Mouse (Mus musculus) cerebellum, adult 2 months (tissue): ENCODE measurements at regions not wholly inside any gene's neighbourhood (a gene's known extent, or its start where the extent isn't known, plus 50 kb on each side); places are given as distances from the start of the nearest gene placed in this dataset.

Experiments used
- CTCF ChIP-seq: fragments of 200-500 bp; IDR thresholded peaks from 2 replicates; pipeline ENCODE4 v1.5.1; 2011; ENCODE audit warnings: low read depth, mild to moderate bottlenecking, control low read depth, low read length, moderate library complexity, borderline replicate concordance; ENCODE audit not compliant: insufficient read depth
- POLR2A ChIP-seq: fragments of 200-500 bp; IDR thresholded peaks from 2 replicates; pipeline ENCODE4 v1.6.1; 2011; ENCODE audit warnings: low read length, control low read depth, borderline replicate concordance; ENCODE audit not compliant: insufficient read depth

DNA sequence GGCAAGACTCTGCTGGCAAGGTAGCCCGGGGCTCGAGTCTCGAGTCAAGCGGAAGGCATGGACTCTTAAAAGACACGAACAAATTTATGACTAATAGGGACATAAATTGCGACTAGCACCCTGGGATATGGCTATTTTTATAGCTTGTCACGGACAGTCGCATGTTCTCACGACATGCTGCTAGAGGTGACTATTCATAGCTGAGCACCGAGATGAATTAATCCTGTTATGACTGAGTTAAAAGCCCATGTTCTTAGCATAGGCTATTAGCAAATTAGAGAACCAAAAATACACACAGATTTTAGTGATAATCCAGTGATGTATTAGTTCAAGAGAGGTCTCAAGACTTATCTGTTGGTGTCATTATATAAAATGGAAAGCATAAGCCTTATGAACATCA is 539.2 kb downstream of the Gm19410 start:
- TF ChIP-seq CTCF (no peak), POLR2A (no peak)
